Mouse (Mus musculus) ES-Bruce4 (cell line): ENCODE results near the gene Fxyd4.

Experiments
- CTCF ChIP-seq: IDR thresholded peaks from one replicate; pipeline ENCODE4 v1.8.1; 2011; ENCODE audit warnings: low read depth, low read length
- EP300 ChIP-seq: IDR thresholded peaks from 2 replicates; pipeline ENCODE4 v1.6.1; 2011; ENCODE audit warnings: low read depth, low read length; ENCODE audit not compliant: insufficient read depth
- POLR2A ChIP-seq: IDR thresholded peaks from one replicate; pipeline ENCODE4 v1.8.1; 2011; ENCODE audit warnings: low read length; ENCODE audit not compliant: insufficient read depth

DNA sequence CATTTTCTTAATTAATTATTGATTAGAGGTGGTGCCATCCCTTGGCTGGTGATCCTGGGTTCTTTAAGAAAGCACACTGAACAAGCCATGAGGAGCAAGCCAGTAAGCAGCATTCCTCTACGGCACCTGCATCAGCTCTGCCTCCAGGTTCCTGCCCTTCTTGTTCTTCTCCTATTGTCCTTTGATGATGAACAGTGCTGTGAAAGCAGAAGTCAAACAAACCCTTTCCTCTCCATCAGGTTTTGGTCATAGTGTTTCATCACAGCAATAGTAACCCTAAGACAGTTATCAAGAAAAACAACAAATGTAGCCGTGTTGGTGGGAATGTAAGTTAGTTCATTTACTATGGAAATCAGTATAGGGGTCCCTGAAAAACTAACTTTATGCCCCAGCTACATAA, 44.1 kb downstream of the Fxyd4 start:
- TF ChIP-seq CTCF (no peak), POLR2A (no peak), EP300 (no peak)
